Mouse (Mus musculus) heart, postnatal 0 days (tissue): Measurements from ENCODE around the gene Zfp992. TPM values are rescaled to one million over a fixed set of nuclear protein-coding genes. Genes with fewer than 3 reads are reported as not detected.
A peak's percentile ranks its signal among the peaks of the same experiment; 100 is the strongest.
"Not testable (repeated sequence)": the region's sequence is repeated elsewhere in the genome, so short reads cannot be mapped to it uniquely, and the experiment has no call there.

Experiments used
- ATAC-seq: fragments of 200-750 bp; cut with Nextera tagmentation; 2 replicates; pipeline ENCODE4 v1.8.0; 2017; ENCODE audit warnings: low read depth, moderate number of reproducible peaks, moderate library complexity; ENCODE audit not compliant: insufficient read depth
- DNase-seq: peaks from one replicate; pipeline ENCODE4 v3.0.0-alpha.2; 2016; ENCODE audit warnings: low spot score
- H3K27ac ChIP-seq: fragments of 300-500 bp; sonication (generic); 2 replicates; pipeline ENCODE4 v1.5.1; 2014; ENCODE audit warnings: low read depth, mild to moderate bottlenecking
- H3K27me3 ChIP-seq: fragments of 300-500 bp; sonication (generic); 2 replicates; pipeline ENCODE4 v1.6.1; 2014; ENCODE audit warnings: low read length, mixed read lengths; ENCODE audit not compliant: control insufficient read depth, insufficient read depth
- H3K36me3 ChIP-seq: fragments of 300-500 bp; sonication (generic); replicated peaks from 2 replicates; pipeline ENCODE4 v1.6.1; 2014; ENCODE audit warnings: low read length, mixed read lengths; ENCODE audit not compliant: control insufficient read depth, insufficient read depth
- H3K4me1 ChIP-seq: fragments of 300-500 bp; sonication (generic); 2 replicates; pipeline ENCODE4 v1.6.1; 2014; ENCODE audit warnings: antibody characterized with exemption; ENCODE audit not compliant: control insufficient read depth, insufficient read depth
- H3K4me2 ChIP-seq: fragments of 300-500 bp; sonication (generic); 2 replicates; pipeline ENCODE4 v1.6.1; 2014; ENCODE audit warnings: low read depth, mild to moderate bottlenecking, low read length, moderate library complexity
- H3K4me3 ChIP-seq: fragments of 300-500 bp; sonication (generic); 2 replicates; pipeline ENCODE4 v1.5.1; 2014; ENCODE audit warnings: low read depth, low read length
- H3K9ac ChIP-seq: fragments of 300-500 bp; sonication (generic); replicated peaks from 2 replicates; pipeline ENCODE4 v1.6.1; 2014; ENCODE audit warnings: low read depth, low read length, mixed read lengths
- H3K9me3 ChIP-seq: fragments of 300-500 bp; sonication (generic); replicated peaks from 2 replicates; pipeline ENCODE4 v1.6.1; 2016; ENCODE audit warnings: low read length; ENCODE audit not compliant: control insufficient read depth
- CTCF ChIP-seq: IDR thresholded peaks from 2 replicates; pipeline ENCODE4 v1.5.1; 2016; ENCODE audit warnings: antibody characterized with exemption, control low read depth, low read depth
- EP300 ChIP-seq: IDR thresholded peaks from 2 replicates; pipeline ENCODE4 v1.6.1; 2016; ENCODE audit warnings: antibody characterized with exemption, low read depth
- WGBS: fragments of 180-500 bp; shearing (Covaris S2); extraction: QIAGEN DNeasy Blood & Tissue Kit; methylation state at CpG from one replicate; pipeline ENCODE4 v1.1.7; 2014; 5-methylcytosine and 5-hydroxymethylcytosine counted together
- polyA plus RNA-seq: library from polyadenylated mRNA; unstranded; fragments of >200 nt; fragmentation: Nextera tagmentation; extraction: Ambion mirVana; gene quantifications from 2 replicates; pipeline ENCODE4 v1.2.1, GENCODE M21; 2015
- total RNA-seq: library from RNA; depleted of rRNA; stranded (reverse); fragments of >200 nt; gene quantifications from 2 replicates; pipeline ENCODE4 v1.2.3, GENCODE M21; 2014; ENCODE audit warnings: low replicate concordance

The Zfp992 gene
- total and polyA plus RNA-seq, 2 experiments from 2014 or later = 2.6 to 3.2 TPM

DNA sequence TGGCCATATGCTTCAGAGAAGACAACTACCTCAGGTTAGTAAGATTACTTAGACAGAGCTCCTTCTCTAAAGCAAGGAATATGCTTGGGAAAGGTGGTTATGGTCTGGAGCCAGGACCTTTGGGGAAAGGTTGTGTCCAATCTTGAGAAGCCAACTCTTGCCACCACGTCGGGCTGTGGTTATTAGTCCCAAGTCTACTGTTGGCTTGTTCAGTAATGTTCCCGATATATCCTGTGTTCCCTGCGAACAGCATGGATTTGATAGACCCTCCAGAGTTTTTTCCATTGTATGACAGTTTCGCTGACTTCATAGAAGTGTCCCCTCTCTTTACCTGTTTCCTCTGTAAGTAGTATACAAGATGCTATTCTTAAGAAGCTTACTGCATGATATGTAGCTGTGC is 888 bp downstream of the Zfp992 start:
- not testable (repeated sequence) for H3K27ac ChIP-seq, H3K4me1 ChIP-seq, H3K4me3 ChIP-seq, H3K27me3 ChIP-seq, ATAC-seq, H3K9ac ChIP-seq, DNase-seq, H3K36me3 ChIP-seq, H3K4me2 ChIP-seq
- peaks cover 30% of the 10 kb centered on the region for H3K9me3 ChIP-seq
- 73% methylated on average over 5 of the region's 5 CpGs for WGBS

DNA sequence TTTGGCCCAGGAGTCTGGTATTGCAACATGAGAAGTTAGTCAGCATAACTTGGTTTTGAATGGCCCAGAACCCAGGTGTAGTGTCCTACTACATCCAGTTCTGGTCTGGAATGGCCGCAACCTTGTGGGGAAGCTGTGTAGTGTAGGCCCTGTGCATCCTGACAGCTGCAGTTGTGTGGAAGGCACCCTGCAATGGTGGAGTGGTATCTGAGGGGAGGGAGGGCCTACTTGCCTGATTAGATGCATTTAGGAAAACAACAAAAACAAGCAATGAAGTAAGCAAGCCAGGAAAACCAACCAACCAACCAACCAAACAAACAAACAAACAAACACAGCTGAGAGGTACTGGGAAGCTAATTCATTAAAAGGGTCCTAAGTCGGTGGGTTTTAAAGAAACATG is 3.8 kb downstream of the Zfp992 start:
- ATAC-seq, H3K27me3 ChIP-seq, H3K4me3 ChIP-seq, H3K27ac ChIP-seq, H3K36me3 ChIP-seq, H3K4me2 ChIP-seq, H3K9ac ChIP-seq, DNase-seq, H3K4me1 ChIP-seq: not testable (repeated sequence)
- 64% methylated on average over 2 of the region's 2 CpGs for WGBS
- peaks cover 54% of the 10 kb centered on the region for H3K9me3 ChIP-seq

DNA sequence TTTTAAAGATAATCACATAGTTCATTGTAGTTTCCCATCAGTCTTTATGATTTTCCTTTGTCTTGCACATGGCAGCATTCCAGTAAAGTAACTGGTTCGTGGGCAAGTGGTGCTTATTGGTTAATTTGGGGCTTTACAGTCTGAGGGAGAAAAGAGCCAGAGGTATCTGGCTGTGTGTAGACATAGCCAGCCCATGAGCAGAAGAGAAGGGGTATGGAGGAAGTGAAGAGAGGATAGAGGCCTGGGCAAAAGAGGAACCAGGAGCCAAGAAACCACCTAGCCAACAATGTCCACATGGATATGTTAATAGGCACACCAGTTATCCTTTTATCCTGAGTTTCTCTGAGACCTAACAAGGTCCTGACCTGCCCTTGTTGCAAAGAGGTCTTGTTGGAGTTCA is 5.3 kb downstream of the Zfp992 start:
- H3K4me2 ChIP-seq, H3K4me3 ChIP-seq, DNase-seq, H3K27ac ChIP-seq, H3K4me1 ChIP-seq, H3K9ac ChIP-seq, H3K27me3 ChIP-seq, H3K36me3 ChIP-seq, ATAC-seq: not testable (repeated sequence)
- peaks cover 52% of the 10 kb centered on the region for H3K9me3 ChIP-seq
- 48% methylated on average over 1 of the region's 1 CpGs for WGBS

DNA sequence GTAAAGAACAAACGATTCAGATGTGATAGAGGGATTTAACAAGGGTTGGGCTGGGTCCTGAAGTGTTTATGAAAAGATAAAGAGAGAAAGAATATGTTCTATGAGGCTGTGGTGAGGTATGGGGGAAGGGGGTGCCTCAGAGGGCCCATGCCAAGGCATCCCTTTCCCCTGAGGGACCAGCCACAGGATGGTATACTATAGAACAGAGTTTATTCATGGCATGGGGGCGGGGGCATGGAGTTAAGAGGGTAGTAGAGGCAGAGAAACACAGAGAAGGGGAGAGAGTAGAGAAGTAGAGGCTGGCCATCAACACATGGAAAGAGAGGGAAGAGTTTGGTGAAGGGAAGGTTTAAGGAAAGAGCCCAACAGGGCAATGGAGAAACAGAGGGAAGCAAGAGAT is 6.1 kb downstream of the Zfp992 start:
- no peak for DNase-seq
- peaks cover 56% of the 10 kb centered on the region for H3K9me3 ChIP-seq
- peak; percentile 11; the same call in 1 of the 2 replicates for ATAC-seq

DNA sequence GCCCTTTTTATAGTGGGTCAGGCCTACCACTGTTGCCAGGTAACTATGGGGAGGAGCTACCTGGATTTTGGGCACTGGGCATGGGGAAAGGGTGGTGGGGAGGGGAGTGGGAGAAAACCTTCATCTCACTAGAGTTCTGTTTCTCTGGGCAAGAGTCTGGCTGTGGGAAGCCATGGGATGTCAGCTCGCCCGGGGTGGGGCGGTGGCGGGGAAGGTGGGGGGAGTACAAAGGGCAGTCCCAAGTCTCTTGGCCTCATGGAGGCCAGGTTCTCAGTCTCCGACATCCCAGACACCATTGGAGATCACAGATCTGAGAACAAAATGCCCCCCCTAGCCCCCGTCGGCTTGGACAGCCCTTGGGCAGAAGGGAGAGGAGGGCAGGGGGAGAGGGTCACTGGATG is 6.5 kb downstream of the Zfp992 start:
- Histone ChIP-seq H3K27me3 (no peaks in the 10 kb centered on the region), H3K4me1 (no peaks in the 10 kb centered on the region), H3K9ac (no peak overlapping the region), H3K27ac (no peak overlapping the region), H3K9me3 (peaks cover 53% of the 10 kb centered on the region), H3K36me3 (no peaks in the 10 kb centered on the region), H3K4me3 (no peak overlapping the region), H3K4me2 (no peak overlapping the region)
- DNase-seq (no peak), ATAC-seq (peak; percentile 13; the same call in 1 of the 2 replicates)
- 86% methylated on average over 7 of the region's 7 CpGs for WGBS
- TF ChIP-seq EP300 (no peak), CTCF (no peak)

More for the DNA sequence above, 6.1 kb downstream of the Zfp992 start:
- 31% methylated on average over 2 of the region's 2 CpGs for WGBS
- Histone ChIP-seq H3K27me3 (no peaks in the 10 kb centered on the region), H3K4me1 (no peaks in the 10 kb centered on the region), H3K36me3 (no peaks in the 10 kb centered on the region), H3K4me3 (no peak overlapping the region), H3K27ac (no peak overlapping the region), H3K4me2 (no peak overlapping the region), H3K9ac (no peak overlapping the region)
- TF ChIP-seq CTCF = no peak
- TF ChIP-seq EP300 = no peak

DNA sequence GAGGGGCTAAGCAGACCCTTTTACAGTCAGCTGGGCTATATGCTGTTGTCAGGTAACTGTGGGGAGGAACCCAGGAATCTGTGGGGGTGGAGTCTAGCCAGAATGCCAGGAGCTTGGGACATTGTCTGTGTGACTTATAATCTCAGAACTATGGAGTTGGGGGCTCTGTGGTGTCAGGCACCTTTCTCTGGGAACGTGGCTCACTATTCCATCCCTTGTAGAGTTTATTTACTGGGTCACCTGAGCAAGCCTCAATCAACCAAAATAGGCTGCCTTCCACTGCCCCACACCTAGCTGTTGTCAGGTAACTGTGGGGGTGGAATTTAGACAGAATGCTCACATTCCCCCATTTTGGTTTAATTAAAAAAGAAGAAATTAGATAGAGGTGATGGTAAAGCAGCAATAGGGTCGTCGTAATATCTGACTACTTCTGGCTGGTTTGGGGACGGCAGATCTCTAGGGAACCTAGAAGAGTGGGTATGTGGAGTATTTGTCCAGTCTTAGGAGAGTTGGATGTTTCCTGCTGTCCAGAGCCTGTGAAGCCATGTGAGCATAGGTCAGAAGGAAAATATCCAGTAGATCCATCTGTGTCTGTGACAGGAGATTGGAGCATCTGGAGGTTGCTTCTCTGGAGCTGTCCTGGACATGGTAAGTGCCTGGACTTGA is 7.4 kb downstream of the Zfp992 start:
- Histone ChIP-seq H3K9me3 (peaks cover 53% of the 10 kb centered on the region), H3K36me3 (no peaks in the 10 kb centered on the region), H3K27ac (no peak overlapping the region), H3K4me3 (no peak overlapping the region), H3K27me3 (no peaks in the 10 kb centered on the region), H3K4me2 (no peak overlapping the region), H3K4me1 (no peaks in the 10 kb centered on the region), H3K9ac (no peak overlapping the region)
- WGBS = 61% methylated on average over 4 of the region's 4 CpGs
- DNase-seq (no peak), ATAC-seq (no peak)
- TF ChIP-seq EP300 = no peak
- no peak for TF ChIP-seq CTCF
